Mouse (Mus musculus): ENCODE results near the gene Cyb561d2. TPM values are rescaled to one million over a fixed set of nuclear protein-coding genes. Genes with fewer than 3 reads are reported as not detected.

The Cyb561d2 gene
- polyA plus RNA-seq (2014; fragmentation: Nextera tagmentation; extraction: Ambion mirVana), result 28.7 and 32.3 TPM in 2 replicates

- peak within 1 kb of the TSS; percentile 65 for H3K9ac ChIP-seq (ENCODE audit: low read depth, low read length)
- peak; percentile 85 for ATAC-seq (ENCODE audit: low FRiP score, low TSS enrichment)
- H3K27me3 ChIP-seq (ENCODE audit: control insufficient read depth, insufficient read depth, low read length), result no peaks in the 10 kb centered on the region
- H3K36me3 ChIP-seq (ENCODE audit: control insufficient read depth, insufficient read depth, low read length), result peaks cover 46% of the 10 kb centered on the region
- peak within 1 kb of the TSS; percentile 45 for H3K4me3 ChIP-seq (ENCODE audit: low read length)
- H3K27ac ChIP-seq (ENCODE audit: low read depth, low read length), result 0 out of 2 replicates have a peak within 1 kb of the TSS, but pooled peaks have one; percentile 44
- 1% methylated on average over 46 of the region's 46 CpGs for WGBS
- H3K4me2 ChIP-seq (replicated peaks; ENCODE audit: low read depth, low read length), result peak within 1 kb of the TSS; percentile 77
- no peaks in the 10 kb centered on the region for H3K9me3 ChIP-seq (ENCODE audit: control insufficient read depth, low read length)
- H3K4me1 ChIP-seq (ENCODE audit: control insufficient read depth, insufficient read depth, low read length), result peaks cover 18% of the 10 kb centered on the region
Measured at GRCm38 (mm10) chr9:107541474-107542351, at the start of gene Cyb561d2, which contains the start of gene Nprl2. Gene Cyb561d2 (minus strand): TSS chr9:107542193. Gene Nprl2 (plus strand): TSS chr9:107542226.

DNA sequence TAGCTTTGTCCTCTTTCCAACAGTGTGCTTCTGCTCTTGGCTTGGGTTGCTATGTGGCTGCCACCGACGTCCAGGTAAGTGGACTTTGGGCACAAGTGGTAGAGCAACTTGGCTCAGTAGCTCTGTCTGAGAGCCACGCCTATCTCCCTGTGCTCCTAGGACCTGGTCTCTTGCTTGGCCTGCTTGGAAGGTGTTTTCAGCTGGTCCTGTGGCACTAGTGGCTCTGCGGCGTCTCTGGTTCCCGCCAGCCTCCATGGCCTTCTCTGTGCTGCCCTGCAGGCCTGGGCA lies 48.7 kb upstream of the Cyb561d2 start:
- Histone ChIP-seq H3K4me1 (ENCODE audit: control insufficient read depth, insufficient read depth, low read length) (peaks cover 9% of the 10 kb centered on the region; the same call in 1 of the 2 replicates), H3K36me3 (ENCODE audit: control insufficient read depth, insufficient read depth, low read length) (peaks cover 52% of the 10 kb centered on the region), H3K4me3 (ENCODE audit: low read length) (no peak overlapping the region), H3K27ac (ENCODE audit: low read depth, low read length) (no peak overlapping the region), H3K9me3 (ENCODE audit: control insufficient read depth, low read length) (no peaks in the 10 kb centered on the region), H3K9ac (ENCODE audit: low read depth, low read length) (no peak overlapping the region), H3K4me2 (replicated peaks; ENCODE audit: low read depth, low read length) (no peak overlapping the region), H3K27me3 (ENCODE audit: control insufficient read depth, insufficient read depth, low read length) (no peaks in the 10 kb centered on the region)
- no peak for ATAC-seq (ENCODE audit: low FRiP score, low TSS enrichment)
- WGBS, result 93% methylated on average over 6 of the region's 6 CpGs

DNA sequence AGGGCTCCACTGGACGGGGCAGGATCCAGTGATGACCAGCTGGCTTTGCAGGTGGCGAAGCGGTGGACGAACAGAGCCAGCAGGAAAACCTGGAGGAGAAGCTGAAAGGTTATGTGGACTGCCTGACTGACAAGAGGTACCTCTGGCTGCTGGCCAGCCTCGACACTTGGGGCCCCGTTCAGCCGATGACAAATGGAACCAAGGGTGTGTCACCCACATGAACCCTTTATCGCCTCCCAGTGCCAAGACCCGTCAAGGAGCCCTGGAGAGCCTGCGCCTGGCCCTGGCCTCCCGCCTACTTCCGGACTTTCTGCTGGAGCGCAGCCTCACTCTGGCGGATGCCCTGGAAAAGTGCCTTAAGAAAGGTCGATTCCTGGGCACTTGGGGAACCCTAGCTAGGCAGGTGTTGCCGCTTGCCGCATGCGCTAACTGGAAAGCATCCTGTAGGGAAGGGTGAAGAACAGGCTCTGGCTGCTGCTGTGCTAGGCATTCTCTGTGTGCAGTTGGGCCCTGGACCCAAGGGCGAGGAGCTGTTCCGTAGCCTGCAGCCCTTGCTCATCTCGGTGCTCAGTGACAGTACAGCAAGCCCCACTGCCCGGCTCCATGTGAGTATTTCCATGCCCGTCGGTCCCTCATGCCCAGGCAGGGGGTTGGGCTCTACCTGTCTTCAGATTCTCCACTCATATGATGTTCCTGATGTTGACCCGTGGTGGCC lies 48.2 kb upstream of the Cyb561d2 start:
- H3K27ac ChIP-seq (ENCODE audit: low read depth, low read length), result no peak overlapping the region
- no peak overlapping the region for H3K9ac ChIP-seq (ENCODE audit: low read depth, low read length)
- no peak overlapping the region for H3K4me2 ChIP-seq (replicated peaks; ENCODE audit: low read depth, low read length)
- H3K27me3 ChIP-seq (ENCODE audit: control insufficient read depth, insufficient read depth, low read length), result no peaks in the 10 kb centered on the region
- WGBS, result 90% methylated on average over 25 of the region's 25 CpGs
- no peak overlapping the region for H3K4me3 ChIP-seq (ENCODE audit: low read length)
- no peaks in the 10 kb centered on the region for H3K9me3 ChIP-seq (ENCODE audit: control insufficient read depth, low read length)
- ATAC-seq (ENCODE audit: low FRiP score, low TSS enrichment), result no peak
- H3K4me1 ChIP-seq (ENCODE audit: control insufficient read depth, insufficient read depth, low read length), result peaks cover 9% of the 10 kb centered on the region; the same call in 1 of the 2 replicates
- peaks cover 52% of the 10 kb centered on the region for H3K36me3 ChIP-seq (ENCODE audit: control insufficient read depth, insufficient read depth, low read length)

GRCm38 (mm10) chr9:107587833-107588639 lies 46.0 kb upstream of the Cyb561d2 start:
- H3K27ac ChIP-seq (ENCODE audit: low read depth, low read length), result 0 out of 2 replicates have a peak overlapping the region, but pooled peaks have one; percentile 24

DNA sequence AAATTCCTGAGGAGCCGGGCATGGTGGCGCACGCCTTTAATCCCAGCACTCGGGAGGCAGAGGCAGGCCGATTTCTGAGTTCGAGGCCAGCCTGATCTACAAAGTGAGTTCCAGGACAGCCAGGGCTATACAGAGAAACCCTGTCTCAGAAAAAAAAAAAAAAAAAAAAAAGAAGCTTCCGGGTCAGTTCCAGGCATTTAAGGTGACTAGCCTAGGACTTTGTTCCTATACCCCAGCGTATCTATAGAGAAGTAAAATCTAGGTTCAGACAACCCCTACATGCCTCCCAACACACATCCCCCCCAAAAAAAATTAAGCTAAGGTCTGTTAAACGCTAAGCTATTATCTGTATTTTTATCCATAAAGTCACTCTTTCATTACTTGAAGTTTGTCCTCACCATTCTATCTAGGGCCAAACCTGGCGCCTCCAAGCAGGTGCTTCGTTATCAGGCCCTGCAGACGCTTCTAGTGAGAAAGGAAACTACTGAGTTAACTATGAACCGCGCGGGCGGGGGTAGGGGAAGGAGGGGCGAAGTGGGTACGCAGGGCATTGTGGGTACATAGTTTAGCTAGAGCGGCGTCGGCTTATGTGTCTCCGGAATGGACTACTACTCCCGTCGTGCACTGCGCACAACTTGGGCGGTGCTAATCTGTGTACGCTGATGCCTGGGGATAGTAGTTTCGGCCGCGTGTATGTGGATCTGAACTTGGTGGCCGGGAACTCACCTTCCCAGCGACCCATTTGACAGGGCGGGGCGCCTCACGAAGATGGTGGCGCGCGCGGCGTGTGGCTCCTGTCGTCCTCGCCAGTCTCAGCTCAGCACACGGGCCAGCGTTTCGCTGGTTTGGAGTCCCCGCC lies 45.2 kb upstream of the Cyb561d2 start, which contains the start of gene Ifrd2:
TSS of gene Ifrd2 (plus strand) at position 669 of the 859 bp plus-strand sequence.
- peak within 1 kb of the TSS; percentile 54 for H3K4me2 ChIP-seq (replicated peaks; ENCODE audit: low read depth, low read length)
- H3K4me3 ChIP-seq (ENCODE audit: low read length), result peak within 1 kb of the TSS; percentile 83
- WGBS, result 13% methylated on average over 46 of the region's 46 CpGs
- H3K4me1 ChIP-seq (ENCODE audit: control insufficient read depth, insufficient read depth, low read length), result peaks cover 9% of the 10 kb centered on the region; the same call in 1 of the 2 replicates
- peaks cover 33% of the 10 kb centered on the region for H3K36me3 ChIP-seq (ENCODE audit: control insufficient read depth, insufficient read depth, low read length)
- ATAC-seq (ENCODE audit: low FRiP score, low TSS enrichment), result peak; percentile 98
- H3K9me3 ChIP-seq (ENCODE audit: control insufficient read depth, low read length), result no peaks in the 10 kb centered on the region
- 0 out of 2 replicates have a peak within 1 kb of the TSS, but pooled peaks have one; percentile 24 for H3K27ac ChIP-seq (ENCODE audit: low read depth, low read length)
- H3K27me3 ChIP-seq (ENCODE audit: control insufficient read depth, insufficient read depth, low read length), result no peaks in the 10 kb centered on the region
- H3K9ac ChIP-seq (ENCODE audit: low read depth, low read length), result peak within 1 kb of the TSS; percentile 79

More at GRCm38 (mm10) chr9:107587833-107588639, 46.0 kb upstream of the Cyb561d2 start:
- H3K36me3 ChIP-seq (ENCODE audit: control insufficient read depth, insufficient read depth, low read length), result peaks cover 41% of the 10 kb centered on the region
- WGBS, result 3% methylated on average over 33 of the region's 33 CpGs
- peak overlapping the region; percentile 79 for H3K9ac ChIP-seq (ENCODE audit: low read depth, low read length)
- H3K4me2 ChIP-seq (replicated peaks; ENCODE audit: low read depth, low read length), result peak overlapping the region; percentile 54
- no peaks in the 10 kb centered on the region for H3K9me3 ChIP-seq (ENCODE audit: control insufficient read depth, low read length)
- peak overlapping the region; percentile 83 for H3K4me3 ChIP-seq (ENCODE audit: low read length)
- peaks cover 9% of the 10 kb centered on the region; the same call in 1 of the 2 replicates for H3K4me1 ChIP-seq (ENCODE audit: control insufficient read depth, insufficient read depth, low read length)
- no peaks in the 10 kb centered on the region for H3K27me3 ChIP-seq (ENCODE audit: control insufficient read depth, insufficient read depth, low read length)
- ATAC-seq (ENCODE audit: low FRiP score, low TSS enrichment), result no peak

DNA sequence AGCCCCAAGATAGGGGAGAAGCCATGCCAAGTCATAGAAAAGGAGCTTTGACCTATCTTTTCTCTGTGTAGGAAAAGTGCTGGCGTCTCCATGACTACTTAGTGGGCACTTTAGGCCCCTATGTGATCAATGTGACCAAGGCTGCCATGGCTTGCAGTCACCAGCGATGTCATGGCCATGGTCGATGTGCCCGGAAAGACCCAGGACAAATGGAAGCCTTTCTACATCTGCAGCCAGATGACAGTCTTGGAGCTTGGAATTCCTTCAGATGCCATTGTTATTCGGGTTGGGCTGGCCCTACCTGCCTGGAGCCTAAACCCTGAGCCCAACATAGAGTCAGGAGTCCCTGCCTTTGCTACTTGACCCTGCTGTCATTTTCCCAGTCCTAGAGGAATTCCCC lies 44.5 kb upstream of the Cyb561d2 start:
- H3K36me3 ChIP-seq (ENCODE audit: control insufficient read depth, insufficient read depth, low read length), result peaks cover 26% of the 10 kb centered on the region
- H3K27me3 ChIP-seq (ENCODE audit: control insufficient read depth, insufficient read depth, low read length), result no peaks in the 10 kb centered on the region
- no peak overlapping the region for H3K9ac ChIP-seq (ENCODE audit: low read depth, low read length)
- H3K4me2 ChIP-seq (replicated peaks; ENCODE audit: low read depth, low read length), result no peak overlapping the region
- ATAC-seq (ENCODE audit: low FRiP score, low TSS enrichment), result no peak
- no peaks in the 10 kb centered on the region for H3K9me3 ChIP-seq (ENCODE audit: control insufficient read depth, low read length)
- H3K27ac ChIP-seq (ENCODE audit: low read depth, low read length), result no peak overlapping the region
- H3K4me3 ChIP-seq (ENCODE audit: low read length), result no peak overlapping the region
- 85% methylated on average over 5 of the region's 5 CpGs for WGBS
- peaks cover 15% of the 10 kb centered on the region for H3K4me1 ChIP-seq (ENCODE audit: control insufficient read depth, insufficient read depth, low read length)

DNA sequence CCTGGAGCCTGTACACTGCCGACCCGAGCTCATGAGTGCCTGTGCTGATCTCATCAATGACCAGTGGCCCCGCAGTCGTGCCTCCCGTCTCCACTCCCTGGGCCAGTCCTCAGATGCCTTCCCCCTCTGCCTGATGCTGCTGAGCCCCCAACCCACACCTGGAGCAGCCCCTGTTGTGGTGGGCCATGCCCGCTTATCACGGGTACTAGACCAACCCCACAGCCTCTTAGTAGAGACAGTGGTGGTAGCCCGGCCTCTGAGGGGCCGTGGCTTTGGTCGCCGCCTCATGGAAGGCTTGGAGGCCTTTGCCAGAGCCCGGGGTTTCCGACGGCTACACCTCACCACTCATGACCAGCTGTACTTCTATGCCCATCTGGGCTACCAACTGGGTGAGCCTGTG lies 41.2 kb upstream of the Cyb561d2 start:
- ATAC-seq (ENCODE audit: low FRiP score, low TSS enrichment), result no peak
- Histone ChIP-seq H3K4me1 (ENCODE audit: control insufficient read depth, insufficient read depth, low read length) (peaks cover 18% of the 10 kb centered on the region), H3K36me3 (ENCODE audit: control insufficient read depth, insufficient read depth, low read length) (peaks cover 6% of the 10 kb centered on the region; the same call in 1 of the 2 replicates), H3K27ac (ENCODE audit: low read depth, low read length) (no peak overlapping the region), H3K4me3 (ENCODE audit: low read length) (no peak overlapping the region), H3K27me3 (ENCODE audit: control insufficient read depth, insufficient read depth, low read length) (no peaks in the 10 kb centered on the region), H3K9me3 (ENCODE audit: control insufficient read depth, low read length) (no peaks in the 10 kb centered on the region), H3K4me2 (replicated peaks; ENCODE audit: low read depth, low read length) (no peak overlapping the region), H3K9ac (ENCODE audit: low read depth, low read length) (no peak overlapping the region)
- 94% methylated on average over 14 of the region's 14 CpGs for WGBS
